Mouse (Mus musculus): ENCODE results near the gene 4930563M21Rik.
"Not testable (repeated sequence)": the region's sequence is repeated elsewhere in the genome, so short reads cannot be mapped to it uniquely, and the experiment has no call there.

Gene 4930563M21Rik

DNA sequence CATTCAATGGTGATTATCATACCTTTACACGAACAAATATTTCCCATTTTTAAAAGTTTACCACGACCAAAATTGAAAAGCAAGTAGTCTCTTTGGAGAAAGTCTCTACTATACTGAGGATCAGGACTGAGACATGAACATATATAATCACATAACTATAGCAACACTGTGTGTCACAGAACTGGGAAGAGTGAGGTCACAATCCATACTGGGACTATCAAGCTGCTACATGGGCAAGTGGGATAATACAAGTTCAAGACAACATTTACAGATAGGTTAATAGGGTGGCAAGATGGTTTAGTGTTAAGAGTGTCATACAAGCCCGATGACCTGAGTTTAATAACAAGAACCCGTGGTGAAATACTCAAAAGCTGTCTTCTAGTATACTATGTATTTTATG lies at the start of gene 4930563M21Rik:
4930563M21Rik (minus strand) TSS at position 101 of the 400 bp plus-strand sequence.
- DNase-seq (ENCODE audit: low spot score in 2 of 2) = no peak

DNA sequence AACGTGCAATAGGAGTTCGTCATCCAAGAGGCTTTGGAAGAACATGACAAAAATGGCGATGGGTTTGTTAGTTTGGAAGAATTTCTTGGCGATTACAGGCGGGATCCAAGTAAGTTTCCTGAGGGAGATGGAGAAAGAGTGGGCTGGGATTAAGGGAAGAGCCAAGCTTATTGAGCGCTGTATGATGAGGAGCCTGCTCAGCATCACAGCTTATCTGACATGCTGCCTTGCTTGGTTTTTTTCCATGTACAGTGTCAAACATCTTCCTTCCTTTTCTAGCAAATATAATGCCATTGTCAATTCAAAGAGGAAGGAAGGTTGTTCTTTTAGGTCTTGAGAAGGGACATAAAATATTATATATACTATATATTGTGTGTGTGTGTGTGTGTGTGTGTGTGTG lies 45.8 kb upstream of the 4930563M21Rik start:
- DNase-seq (ENCODE audit: low spot score in 2 of 2) = no peak

DNA sequence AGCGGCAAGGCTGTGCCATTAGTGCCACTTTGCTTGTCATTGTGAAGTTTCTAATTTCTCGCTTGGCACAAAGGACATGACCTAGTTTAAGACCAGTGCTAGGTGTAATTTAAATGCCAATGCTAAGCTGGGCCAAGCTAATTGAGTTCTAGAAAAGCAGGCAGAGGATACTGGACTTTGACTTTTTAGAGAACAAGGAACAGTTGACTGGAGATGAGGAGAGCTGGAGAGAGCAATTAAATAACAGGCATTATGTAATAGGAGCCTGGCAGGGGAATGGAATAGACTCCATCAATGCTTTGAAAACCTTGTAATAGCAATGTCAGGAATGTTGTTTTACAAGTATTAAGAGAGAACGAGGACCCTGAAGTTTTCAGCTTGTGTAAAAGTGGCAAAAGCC lies 43.4 kb upstream of the 4930563M21Rik start:
- no peak for DNase-seq (ENCODE audit: low spot score in 2 of 2)

DNA sequence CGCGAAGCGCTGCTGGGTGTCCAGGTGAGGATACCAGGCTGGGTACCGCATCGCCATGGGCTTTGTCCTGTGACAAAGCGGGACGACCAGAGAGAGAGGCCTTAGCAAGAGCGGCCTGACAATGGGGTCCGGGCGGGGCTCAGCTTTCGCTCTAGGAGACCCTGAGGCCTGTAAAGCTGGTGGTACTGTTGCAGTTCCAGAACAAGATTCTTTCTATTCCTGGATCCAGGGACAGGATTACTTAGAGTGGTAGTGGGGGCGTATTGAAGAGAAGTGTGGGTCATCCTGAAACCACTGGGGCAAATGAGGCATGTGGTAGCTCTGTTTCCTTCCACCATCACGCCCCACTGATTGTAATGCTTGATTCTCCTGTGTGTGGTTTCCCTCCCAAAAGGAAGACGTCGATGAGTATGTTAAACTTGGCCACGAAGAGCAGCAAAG lies 31.9 kb upstream of the 4930563M21Rik start:
- no peak for DNase-seq (ENCODE audit: low spot score in 2 of 2)

DNA sequence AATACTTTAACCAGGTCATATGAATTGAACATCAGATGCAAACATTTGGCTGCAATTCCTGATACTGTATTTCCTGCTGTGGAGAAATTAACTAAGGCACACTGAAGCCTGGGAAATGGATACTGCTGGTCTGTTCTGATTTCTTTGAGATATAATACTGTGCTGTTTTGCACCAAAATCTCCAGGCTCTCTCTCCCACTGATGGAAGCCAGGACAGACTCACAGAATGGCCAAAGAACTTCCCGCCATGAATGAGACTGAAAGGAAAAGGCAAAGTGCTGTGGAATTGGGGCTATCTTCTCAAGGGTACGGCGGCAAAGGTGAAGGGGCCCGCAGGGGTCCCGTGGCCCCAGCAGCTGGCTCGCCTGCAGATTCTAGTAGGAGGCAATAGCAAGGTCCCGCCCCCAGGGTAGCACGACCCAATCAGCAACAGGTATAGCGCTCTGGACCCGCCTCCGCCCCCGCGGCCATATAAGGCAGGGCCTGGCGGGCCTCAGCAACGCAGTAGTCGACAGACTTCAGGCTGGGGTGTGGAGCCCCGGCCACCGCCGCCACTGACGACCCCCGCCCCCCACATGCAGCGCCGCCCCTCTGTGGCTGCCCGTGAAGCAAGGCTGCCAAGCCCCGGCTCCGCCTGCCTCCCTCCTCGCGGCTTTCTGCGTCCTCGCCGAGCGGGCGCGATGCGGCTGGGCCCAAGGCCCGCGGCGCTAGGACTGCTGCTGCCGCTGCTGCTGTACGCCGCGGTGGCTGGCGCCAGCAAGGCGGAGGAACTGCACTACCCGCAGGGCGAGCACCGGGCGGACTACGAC lies 31.2 kb upstream of the 4930563M21Rik start, which contains the start of gene Rcn2:
Rcn2 (plus strand) TSS at position 474 of the 809 bp plus-strand sequence.
- DNase-seq (ENCODE audit: low spot score in 2 of 2) = peak; percentile 90 to 94

DNA sequence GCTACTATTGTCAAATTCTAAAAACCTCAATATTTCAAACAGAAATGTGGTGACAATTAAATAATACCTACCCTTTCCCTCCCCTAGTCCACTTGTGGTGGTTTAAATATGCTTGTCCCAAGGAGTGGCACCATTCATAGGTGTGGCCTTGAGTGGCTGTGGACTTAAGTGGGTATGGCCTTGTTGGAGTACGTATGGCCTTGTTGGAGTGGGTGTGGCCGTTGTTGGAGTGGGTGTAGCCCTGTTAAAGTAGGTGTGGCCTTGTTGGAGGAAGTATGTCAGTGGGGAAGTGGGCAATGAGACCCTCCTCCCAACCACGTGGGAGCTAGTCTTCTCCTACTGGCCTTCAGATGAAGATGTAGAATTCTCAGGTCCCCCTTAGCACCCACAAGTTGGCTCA lies 21.9 kb upstream of the 4930563M21Rik start:
- no peak for DNase-seq (ENCODE audit: low spot score in 2 of 2)

DNA sequence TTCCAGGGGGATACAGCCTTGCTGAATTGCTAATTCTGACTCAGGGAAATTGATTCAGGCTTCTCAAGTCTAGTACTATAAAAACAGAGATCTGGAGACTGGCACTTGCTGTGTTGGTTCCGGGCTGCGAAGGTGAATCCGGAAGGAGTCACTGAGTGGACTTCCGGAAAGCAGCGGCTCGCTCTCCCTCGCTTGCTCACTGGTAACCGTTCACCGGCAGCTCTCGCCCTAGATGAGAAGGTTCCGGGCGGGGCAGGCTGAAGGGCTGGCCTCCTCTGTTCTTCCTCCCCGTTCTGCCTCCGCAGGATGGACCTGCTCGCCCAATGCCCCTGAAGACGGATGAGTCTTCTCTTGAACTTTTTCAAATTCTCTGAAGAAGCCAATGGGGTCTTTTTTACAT lies 16.9 kb upstream of the 4930563M21Rik start:
- DNase-seq (ENCODE audit: low spot score in 2 of 2) = no peak

DNA sequence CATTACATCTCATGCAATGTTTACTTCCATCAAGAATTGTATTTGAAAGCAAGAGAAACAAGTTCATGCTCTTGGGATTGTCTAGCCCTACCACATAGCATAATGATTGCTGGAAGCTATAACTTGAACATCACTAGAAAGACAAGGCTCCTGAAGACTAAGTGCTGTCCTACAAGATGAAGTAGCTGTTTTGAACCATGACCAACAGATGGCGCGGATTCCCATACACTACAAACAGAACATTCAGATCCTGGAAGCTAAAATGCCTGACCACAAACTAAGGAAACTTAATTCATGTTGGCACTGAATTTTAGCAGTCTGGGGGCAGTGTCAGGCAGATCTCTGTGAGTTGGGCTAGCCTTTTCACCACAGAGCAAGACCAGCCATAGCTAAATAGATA lies 14.4 kb upstream of the 4930563M21Rik start:
- no peak for DNase-seq (ENCODE audit: low spot score in 2 of 2)

DNA sequence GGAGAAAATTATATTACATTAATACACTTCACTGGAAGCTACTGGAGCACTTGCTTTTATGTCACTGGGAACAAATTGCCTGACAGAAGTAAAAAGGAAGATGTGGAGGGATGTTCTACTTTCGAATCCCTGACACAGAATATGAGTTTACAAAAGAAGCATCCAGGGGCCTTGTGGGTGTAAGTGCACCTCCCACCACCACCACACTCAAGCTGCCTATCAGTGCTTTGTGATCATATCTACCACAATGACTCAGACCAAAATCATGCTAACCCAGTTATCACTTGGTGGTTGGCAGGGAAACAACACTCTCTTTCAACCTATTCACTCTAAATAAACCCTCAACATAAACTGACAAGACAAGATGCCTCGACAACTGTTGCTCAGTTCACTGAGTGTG lies 5.7 kb downstream of the 4930563M21Rik start:
- DNase-seq (ENCODE audit: low spot score in 2 of 2) = not testable (repeated sequence)

DNA sequence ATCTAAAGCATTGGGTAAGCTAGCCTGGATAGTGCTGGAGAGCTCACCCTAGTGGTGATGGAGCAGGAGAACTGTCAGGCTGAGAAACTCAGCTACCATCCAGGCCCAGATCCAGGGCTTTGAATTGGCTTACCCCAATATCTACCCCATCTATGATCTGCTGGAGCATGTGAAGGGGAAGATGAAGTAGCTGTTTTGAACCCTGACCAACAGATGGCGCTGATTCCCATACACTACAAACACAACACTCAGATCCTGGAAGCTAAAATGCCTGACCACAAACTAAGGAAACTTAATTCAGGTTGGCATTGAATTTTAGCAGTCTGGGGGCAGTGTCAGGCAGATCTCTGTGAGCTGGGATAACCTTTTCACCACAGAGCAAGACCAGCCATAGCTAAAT lies 63.5 kb downstream of the 4930563M21Rik start:
- no peak for DNase-seq (ENCODE audit: low spot score in 2 of 2)

DNA sequence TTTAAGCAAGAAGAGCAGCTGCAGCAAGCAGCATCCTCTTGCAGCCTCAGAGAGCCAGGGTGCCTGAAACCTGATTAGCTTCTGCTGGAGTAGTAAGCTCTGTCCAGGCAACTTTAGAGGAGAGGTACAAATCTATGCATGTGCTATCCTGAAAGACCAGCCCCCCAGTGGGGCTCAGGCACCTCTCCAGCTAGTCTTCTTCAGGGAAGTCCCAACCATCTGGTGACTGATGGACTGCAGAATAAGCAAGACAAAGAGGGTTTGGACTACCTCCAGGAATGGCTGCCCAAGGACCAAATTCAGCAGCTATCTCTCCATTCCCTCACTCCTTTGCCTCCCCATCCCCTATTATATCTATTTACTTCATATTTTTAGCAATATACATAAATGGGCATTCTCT lies 69.0 kb downstream of the 4930563M21Rik start:
- no peak for DNase-seq (ENCODE audit: low spot score in 2 of 2)

DNA sequence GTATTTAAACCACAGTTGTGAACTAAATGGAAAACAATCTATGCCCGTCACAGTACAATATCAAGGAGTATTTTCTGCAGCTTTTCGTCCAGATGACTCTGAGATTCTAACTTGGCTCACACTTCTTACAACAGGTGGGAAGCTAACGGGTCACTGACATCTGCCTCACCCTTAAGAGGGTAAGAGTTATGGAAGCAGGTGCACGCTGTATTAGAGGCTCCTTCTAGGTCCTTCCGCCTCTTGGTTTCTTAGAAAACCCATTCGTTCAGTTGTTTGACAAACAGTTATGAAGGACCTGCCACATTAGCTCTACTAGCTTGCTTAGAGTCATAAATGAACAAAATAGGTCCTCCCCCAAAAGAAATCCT lies 71.7 kb downstream of the 4930563M21Rik start:
- no peak for DNase-seq (ENCODE audit: low spot score in 2 of 2)

DNA sequence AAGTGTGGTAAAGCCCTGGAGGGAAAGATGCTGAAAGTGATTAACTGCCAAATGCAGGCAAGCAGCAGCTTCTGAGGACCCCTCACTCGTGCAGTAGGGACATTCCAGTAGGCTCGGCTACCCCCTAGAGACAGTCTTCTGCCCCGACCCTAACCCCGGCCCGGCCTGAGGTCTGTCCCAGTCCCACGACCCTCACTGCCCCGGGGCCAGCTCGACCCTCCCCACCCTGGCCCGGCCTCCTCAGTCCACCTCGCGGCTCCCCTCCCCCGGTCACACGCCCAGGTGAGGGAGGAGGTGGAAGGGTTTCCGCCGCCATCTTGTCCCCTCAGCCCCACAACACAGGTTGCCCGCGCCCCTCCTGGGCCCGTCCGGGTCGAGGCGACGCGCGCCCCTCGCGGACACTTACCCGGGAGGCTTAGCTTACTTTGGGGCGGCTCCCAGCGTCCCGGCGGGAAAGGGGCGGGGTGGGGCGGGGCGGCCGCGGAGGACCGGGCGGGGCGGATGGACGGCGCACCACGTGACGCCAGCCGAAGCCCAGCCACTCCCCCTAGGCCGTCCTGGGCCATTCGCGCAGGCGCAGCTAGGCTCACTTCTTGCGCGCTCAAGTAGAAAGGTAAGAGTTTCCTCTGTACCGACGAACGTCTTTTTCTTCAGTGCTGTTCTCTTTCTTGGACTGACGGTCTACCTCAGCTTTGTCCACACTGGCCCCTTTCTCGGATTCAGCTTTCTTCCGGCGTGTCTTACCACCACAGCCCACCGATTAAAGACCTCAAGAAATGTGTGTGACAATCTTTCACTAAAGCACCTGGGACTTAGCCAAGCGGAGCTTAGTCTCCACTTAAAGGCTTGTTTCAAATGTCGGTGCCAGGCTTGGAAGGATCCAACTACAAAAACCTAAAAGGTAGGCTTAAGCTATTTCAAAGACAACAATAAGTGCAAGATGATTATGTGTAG lies 72.4 kb downstream of the 4930563M21Rik start, which contains the start of gene Scaper:
Scaper (minus strand) TSS at position 456 of the 954 bp plus-strand sequence.
- DNase-seq (ENCODE audit: low spot score in 2 of 2) = peak; percentile 55 to 77

DNA sequence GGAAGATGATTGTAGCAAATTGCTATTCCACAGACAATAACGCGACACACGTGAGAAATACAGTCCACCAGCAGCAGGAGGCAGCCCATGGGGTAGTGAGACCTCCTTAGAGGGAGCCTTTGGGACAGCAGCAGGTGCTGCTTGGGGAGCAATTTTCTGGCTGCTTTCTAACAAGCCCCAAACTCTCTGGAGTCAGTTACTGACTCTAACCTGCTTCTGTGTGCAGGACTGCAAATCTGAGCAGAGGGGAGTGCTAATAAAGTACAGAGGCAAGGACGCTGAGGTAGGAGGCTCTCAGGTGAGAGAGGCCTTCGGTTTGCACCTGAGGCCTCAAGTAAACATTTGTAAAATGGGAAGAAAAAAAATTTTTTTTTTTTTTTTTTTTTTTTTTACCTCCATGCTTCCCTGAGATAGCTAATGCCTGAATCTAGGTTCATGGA lies 73.1 kb downstream of the 4930563M21Rik start:
- no peak for DNase-seq (ENCODE audit: low spot score in 2 of 2)

DNA sequence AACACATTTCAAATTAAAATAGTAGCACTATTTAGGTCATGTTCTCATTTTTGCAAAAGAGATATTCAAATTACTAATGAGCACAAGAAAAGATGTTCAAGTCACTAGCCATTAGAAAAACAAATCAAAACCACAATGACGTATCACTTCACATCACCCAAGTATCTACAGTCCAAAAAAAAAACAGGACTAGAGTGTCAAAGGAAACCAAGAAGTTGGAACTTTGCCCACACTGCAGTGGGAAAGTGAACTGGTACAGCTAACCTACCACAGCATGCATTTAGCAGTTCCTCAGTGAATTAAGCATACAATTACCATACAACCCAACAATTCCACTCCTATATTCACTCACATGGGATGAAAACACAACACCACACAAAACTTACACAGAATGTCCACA lies 77.9 kb downstream of the 4930563M21Rik start:
- DNase-seq (ENCODE audit: low spot score in 2 of 2) = no peak

DNA sequence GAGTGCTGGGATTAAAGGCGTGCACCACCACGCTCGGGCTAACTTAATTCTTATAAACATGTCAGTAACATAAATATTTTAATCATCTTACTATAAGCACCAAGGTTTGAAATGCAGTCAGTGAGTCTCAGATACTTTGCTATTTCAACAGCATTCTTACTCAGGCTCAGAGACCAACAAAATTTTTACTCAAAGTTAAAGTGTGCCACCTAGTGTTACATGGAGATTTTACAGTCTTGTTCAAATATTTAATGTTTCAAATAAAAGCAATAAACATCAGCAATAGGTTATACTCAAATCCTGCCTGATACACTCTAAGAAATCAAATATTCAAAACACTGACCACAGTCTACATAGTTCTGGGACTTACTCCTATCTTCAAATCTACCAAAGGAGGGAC lies 91.8 kb downstream of the 4930563M21Rik start:
- no peak for DNase-seq (ENCODE audit: low spot score in 2 of 2)

DNA sequence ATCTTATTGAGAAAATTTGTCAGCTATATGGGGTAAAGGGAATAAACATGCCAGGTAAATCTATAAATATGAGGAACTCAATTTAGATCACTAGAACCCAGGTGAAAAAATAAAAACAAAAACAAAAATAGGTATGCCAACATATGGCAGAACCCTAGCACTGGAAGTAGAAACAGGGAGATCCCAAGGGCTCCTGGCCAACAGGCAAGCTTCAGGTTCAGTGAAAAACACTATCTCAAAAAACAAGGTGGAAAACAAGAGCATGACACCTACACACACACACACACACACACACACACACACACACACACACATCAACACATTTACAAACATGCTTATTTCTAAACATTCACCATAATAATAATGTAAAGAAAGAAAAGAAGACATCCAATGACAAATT lies 93.6 kb downstream of the 4930563M21Rik start:
- no peak for DNase-seq (ENCODE audit: low spot score in 2 of 2)
